Mouse (Mus musculus): ENCODE results near the gene Slitrk4. TPM values are rescaled to one million over a fixed set of nuclear protein-coding genes. Genes with fewer than 3 reads are reported as not detected.

Gene Slitrk4
- total RNA-seq (2023): not detected

GRCm38 (mm10) chrX:64276290-64277125 is at the start of gene Slitrk4:
Gene Slitrk4, minus strand, starts transcription at chrX:64276996.

Other genes with a start within 250 kb of the Slitrk4 start
- gene Gm6760, start 124.8 kb downstream of the Slitrk4 start, total RNA-seq (2023): not detected
- gene 3830417A13Rik, start 103.4 kb downstream of the Slitrk4 start, total RNA-seq (2023): not detected